Mouse (Mus musculus) mouse embryonic stem cell (cell line): ENCODE results near the gene Fyb2.

Experiments
- in situ Hi-C, 2 experiments: fragments of 300-500 bp; cut with MboI; formaldehyde crosslinking; loops; 1 replicate in 1 of 2; 3 replicates in 1 of 2; pipeline ENCODE4 v1.14.3; 2019 to 2020; ENCODE audit warnings: low sequenced_read_pairs in 2 of 2, low pct_unique_long_range_greater_than_20kb in 1 of 2, mixed read lengths in 1 of 2; ENCODE audit not compliant: unreplicated experiment in 1 of 2

Gene Fyb2

DNA sequence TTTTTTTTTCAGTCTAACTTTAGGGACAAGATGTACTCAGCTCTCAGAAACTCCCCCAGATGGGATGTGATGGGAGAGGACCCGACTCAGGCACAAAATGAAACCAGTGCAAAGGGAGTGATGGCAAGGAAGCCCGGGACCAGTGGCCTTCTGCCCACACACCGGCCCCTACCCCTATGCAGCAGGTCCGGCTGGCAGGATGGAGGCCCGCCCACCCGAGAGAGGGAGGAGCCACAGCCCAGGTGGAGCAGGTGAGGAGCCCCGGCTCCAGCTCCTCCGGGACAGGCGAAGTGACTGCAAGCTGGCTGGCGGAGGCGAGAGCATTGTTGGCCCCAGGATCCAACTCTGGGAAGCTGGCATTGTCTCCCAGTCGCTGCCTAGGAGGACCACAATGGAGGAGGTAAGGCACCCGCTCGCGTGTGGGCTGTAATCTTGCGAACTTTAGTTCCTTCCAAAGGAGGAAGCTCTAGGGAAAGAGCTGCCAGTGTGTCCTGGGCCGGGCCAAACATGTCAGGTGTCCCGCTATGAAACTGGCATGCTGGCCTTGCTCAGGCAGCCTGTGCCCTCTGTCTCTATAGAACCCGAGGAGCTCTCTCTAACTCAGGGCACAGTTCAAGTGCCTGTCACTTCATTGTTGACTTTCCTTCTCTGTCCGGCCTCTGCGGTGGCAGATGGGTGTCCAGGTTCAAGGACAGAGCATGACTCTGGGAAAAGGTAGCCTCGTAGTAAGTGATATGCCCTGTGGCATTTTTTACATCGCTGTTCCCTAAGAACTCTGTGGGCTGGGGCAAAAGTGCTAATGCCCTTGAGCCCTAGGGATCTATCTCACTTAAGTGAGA, at the start of gene Fyb2:
Gene Fyb2 (plus strand): TSS at position 166 of the 839 bp plus-strand sequence.
- in situ Hi-C loops, result loop anchor here (5.0 to 25.0 kb wide), 3 partner anchors 89 to 211 kb away; no protein-coding TSS in a partner anchor

DNA sequence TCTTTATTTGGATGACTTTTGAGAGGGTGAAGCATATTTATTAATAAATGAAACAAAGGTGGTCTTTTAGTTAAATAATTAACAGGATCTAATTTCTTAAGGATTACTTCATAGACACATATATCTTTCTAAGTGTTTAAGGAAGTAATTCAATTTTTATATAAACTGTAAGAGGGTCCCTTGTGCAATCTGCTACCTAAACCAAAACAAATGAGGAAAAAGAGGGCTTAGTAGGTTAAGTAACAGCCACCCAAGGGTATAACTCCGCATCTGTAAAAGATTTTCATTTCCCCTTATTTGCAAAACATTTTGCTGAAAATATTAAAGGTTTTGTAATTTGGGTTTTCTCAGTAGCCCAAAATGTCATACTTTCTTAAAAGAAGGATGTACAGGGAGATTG, 48.9 kb upstream of the Fyb2 start:
- in situ Hi-C loops, result no loop called here

DNA sequence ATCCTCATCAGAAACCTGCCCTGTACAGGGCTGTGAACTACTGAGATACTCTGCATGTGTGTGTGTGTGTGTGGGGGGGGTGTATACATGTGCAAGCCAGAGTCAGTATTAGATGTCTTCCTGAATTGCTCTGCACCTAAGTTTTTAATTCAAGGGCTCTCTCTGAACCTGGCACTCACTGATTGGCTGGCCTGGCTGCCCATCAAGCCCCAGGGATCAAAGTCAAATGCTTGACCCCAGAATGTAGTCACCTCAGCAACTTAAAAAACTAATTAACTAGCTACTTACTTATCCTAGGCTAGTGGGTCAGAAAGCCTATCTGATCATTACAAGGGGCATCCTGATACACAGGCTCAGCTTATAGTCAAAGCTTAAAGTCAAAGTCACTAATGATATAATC, 43.7 kb upstream of the Fyb2 start:
- in situ Hi-C loops, result no loop called here

DNA sequence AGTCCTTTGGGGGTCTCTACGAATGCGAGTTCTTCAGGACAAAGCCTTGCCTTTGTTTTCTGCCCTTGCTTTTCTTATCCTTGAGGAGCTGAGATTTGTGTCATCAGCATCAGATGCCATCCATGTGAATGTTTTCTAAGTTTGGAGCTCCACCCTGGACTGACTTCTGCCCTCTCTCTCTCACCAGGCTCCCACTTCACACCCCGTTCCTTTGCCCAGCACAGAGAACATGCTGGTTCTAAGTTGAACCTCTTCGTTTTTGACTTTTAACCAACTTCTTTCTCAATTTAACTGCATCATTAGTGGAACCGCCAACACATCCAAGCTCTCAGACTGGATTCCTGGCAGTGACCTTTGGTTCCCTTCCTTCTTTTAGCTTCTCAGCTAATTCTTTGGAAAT, 43.1 kb upstream of the Fyb2 start:
- in situ Hi-C loops, result no loop called here

DNA sequence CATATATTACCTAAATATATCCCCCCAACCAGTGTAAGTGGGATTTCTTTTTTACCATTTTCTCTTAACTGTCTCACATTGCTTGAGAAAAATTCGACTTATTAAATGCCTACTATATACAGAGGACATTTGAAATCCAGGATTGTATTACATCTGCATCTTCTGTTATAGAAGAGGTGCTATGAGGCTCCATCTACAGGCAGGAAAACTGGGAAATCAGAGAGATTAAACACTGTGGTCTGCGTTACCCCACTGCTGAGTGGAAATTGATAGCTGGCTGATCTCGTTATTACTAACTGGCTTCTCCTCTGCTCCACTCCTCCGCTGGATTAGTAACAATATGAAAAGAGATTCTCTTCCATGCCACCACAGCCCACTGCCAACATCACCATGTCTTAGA, 37.4 kb upstream of the Fyb2 start:
- in situ Hi-C loops, result loop anchor here in 1 of 2 experiments (25.0 kb wide), 1 partner anchor 364 kb away; no protein-coding TSS in a partner anchor

DNA sequence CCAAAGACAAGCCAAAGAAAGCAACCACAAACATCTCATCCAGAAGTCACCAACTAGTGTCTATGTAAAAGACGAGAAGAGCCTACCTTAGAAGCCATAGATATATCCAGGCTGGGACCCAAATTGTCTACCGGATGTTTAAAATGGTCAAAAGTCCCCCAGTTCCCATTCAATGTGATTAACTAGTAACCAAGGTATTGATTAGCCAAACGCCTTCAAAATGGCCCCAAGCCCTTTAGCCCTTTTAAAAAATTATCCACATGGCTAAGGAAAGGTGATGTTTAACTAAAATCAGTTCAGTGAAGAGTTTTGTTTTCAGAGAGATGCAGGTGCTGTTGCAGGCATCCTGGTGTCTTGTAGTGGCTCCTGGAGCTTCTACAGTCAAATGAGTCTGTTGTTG, 36.9 kb upstream of the Fyb2 start, which contains the start of gene C8a:
Gene C8a (minus strand): TSS at position 76 of the 400 bp plus-strand sequence.
- in situ Hi-C loops, result loop anchor here in 1 of 2 experiments (25.0 kb wide), 1 partner anchor 364 kb away; no protein-coding TSS in a partner anchor

DNA sequence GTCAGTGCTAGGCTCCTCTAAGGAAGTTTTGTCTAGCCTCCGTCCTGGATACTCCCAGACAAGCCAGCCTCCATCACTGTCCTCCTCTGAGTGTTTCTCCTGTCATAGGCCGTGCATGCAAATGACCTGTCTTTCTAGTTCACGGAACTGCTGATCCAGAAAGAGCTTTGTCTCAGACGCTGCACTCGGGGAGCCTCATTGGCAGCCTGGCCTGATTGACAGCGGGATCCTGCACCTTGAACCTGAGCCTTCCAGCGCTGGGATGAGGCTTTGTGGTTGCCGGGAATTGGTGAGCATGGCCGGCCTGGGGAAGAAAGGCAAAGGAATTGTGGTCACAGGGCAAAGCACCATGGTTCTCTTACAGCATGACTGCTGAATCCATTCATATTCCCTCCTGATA, 25.8 kb upstream of the Fyb2 start:
- in situ Hi-C loops, result loop anchor here in 1 of 2 experiments (25.0 kb wide), 1 partner anchor 375 kb away; no protein-coding TSS in a partner anchor

DNA sequence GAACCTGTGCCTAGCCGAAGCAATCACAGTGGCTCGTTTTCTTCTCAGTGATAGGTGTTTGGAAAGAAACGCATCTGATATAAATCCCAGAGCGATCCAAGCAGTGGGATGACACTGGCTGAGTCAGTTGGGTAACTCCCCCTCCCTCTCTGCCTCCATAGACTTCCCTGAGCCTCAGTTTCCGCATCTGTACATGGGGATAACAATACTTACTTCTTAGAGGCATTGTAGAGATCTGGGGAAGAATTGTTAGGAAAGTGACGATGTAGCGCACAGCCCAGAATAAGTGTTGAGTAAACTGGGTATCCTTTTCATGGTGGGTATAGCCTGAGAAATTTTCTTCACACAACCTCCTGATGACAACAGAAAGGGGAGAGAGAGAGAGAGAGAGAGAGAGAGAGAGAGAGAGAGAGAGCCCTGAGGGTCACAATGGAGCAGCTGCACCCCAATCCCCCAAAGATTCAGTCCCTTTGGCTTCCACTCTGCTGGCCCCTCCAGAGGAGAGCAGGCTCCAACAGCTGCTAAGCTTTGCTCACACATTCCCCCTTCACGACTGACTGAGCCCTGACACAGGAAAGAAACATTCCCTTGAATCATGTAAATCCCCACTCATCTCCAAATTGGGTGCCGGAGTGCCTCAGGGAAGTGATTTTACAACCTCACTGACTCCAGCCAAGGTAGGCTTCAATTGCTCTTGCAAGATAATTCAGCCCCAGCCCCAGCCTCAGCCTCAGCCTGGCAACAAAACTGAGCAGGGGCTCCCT, 24.6 kb upstream of the Fyb2 start:
- in situ Hi-C loops, result loop anchor here in 1 of 2 experiments (25.0 kb wide), 1 partner anchor 376 kb away; no protein-coding TSS in a partner anchor

DNA sequence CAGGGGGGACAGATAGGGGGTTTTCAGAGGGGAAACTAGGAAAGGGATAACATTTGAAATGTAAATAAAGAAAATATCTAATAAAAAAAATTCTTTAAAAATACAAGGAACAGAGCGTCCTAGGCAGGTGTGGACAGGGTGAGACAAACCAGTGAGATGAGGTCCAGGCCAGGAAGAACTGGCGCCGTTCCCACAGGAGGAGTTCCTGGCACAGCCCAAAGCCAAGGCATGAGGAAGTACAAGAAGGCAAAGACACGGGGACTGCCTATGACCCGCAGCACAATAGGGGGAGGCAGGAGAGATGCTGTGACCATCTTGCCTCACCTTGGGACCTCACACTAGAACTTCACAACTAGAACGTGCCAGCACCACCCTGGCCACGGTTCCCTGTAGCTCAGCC, 21.5 kb upstream of the Fyb2 start:
- in situ Hi-C loops, result loop anchor here in 1 of 2 experiments (10.0 to 25.0 kb wide), 2 partner anchors 157 to 379 kb away; no protein-coding TSS in a partner anchor

DNA sequence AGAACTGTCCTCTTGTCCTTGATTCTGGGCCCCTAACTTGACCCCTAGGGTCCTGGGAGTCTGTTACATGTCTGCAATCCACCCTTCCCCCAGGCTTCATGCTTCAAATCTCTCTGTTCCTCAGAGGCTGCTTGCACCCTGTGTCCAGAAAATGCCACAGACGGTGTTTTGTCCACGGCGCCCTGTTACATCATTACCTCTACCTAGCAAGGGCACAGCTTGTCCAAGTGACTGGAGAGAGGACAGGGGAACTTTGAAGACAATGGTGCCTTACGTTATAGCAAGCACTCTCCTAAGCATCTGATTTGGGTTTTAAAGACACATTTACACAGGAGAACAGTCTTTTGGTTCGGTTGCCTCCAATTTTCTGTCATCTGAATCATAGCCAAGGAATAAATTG, 19.7 kb upstream of the Fyb2 start:
- in situ Hi-C loops, result loop anchor here in 1 of 2 experiments (10.0 to 25.0 kb wide), 2 partner anchors 159 to 381 kb away; no protein-coding TSS in a partner anchor

DNA sequence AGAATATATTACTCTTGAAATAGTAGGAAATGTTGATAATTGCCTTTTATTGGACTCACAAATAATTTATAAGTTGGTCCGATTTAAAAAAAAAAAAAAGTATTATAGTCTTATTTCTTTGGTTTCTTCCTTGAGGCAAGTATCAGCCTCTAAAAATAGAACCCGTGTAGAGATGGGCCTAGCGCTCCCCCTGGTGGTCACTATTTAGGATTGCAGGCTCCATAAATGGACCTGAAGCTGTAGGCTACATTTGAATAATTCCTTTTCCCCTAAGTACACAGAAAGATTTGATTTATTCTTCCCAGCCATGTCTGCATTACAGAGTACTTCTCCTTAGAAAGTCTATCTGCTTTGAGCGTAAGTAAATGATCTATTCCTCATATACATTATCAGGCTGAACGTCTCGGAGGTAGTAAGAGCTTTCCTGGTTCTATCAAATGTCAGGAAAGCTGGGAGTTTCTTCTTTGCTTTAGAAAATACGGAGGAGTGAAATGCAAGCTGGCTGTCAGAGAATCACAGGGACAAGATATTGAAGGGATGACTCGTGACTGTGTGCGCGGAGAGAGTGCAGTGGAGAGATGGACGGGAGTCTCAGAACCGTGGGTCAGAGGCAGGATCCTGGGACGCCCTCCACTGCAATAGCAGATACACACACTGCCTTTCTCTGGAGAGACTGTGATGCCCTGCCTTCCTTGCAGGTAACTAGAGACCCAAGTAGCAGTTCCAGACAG, 19.1 kb upstream of the Fyb2 start:
- in situ Hi-C loops, result loop anchor here in 1 of 2 experiments (10.0 to 25.0 kb wide), 2 partner anchors 159 to 382 kb away; no protein-coding TSS in a partner anchor

DNA sequence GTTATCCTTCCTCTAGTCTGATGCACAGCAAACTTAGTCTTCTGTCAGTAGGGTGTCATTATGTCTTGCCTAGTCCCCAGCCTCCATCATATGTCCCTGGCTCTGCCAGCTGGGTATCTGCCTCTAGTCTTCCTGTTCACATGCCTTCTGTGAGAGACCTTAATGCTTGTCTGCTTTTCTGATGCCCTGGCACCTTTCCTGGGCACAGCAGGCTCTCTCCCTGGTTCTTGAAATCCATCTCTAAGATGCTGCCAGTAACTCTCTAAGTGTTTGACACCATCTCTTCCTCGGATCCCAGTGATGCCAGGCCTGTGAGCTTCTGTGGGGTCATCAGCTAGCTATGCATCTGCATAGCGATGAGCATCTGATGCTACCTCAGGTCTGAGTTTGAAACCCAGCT, 10.4 kb upstream of the Fyb2 start:
- in situ Hi-C loops, result loop anchor here in 1 of 2 experiments (25.0 kb wide), 1 partner anchor 109 kb away; no protein-coding TSS in a partner anchor

DNA sequence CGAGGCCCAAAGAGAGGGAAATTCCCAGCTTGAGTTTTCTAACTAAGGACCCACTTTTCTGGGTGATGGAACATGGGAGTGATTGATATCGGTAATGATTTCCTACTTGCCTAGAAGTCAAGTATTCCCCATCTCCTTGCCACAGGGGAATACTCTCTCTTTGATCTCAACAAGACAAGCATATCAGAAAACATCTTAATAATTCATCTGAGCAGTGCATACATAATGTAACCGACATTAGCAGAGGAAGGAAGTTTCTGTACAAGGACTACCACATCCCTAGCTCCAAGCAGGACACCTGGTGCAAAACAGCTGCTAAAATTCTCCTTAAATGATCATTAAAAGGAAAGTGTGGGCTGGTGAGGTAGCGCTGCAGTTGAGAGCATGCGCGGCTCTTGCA, 8.2 kb upstream of the Fyb2 start:
- in situ Hi-C loops, result loop anchor here in 1 of 2 experiments (25.0 kb wide), 1 partner anchor 107 kb away; no protein-coding TSS in a partner anchor

DNA sequence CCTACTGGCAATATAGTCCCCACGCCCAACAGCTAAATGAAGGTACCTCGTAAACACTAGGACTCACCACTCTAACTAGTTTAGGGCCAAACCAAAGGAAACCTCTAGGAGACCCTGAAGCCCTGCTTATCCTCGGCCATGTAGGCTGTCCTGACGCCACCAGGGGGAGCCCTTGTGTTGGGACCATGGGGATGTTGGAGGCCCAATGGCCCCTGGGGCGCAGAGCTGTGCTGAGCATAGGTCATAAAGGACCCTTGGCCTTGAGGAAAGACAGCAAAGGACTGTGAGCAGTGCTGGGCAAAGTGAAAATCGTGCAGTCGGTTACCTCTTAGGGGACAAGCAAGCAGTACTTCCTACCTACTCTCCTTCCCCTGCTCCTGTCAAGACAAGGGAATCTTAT, 1.6 kb upstream of the Fyb2 start:
- in situ Hi-C loops, result loop anchor here (5.0 to 25.0 kb wide), 3 partner anchors 91 to 213 kb away; no protein-coding TSS in a partner anchor

DNA sequence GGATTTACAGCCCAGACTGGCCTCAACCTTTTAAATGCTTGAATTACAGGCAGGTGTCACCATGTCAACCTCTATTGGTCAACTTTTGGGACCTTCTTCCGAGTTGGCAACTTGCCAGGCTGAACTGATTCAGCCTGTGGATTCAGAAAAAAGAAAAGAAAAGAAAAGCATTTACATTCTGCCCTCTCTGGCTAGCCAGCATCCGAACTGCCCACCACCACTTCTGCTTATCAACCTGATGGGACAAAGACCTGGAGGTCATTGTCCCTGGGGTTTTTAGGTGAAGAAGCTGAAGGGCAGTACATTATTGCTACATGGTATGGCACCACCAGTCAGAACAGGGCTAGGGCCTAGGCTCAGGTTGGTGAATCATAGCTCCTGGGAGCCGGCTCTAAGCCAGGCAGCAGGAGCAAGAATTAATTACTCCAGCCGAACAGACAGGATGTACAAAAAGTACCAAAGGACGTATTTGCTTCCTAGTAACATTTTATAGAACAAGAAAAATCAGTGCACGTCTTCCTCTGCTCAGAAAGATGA, 1.5 kb downstream of the Fyb2 start:
- in situ Hi-C loops, result loop anchor here (5.0 to 25.0 kb wide), 3 partner anchors 88 to 210 kb away; no protein-coding TSS in a partner anchor

DNA sequence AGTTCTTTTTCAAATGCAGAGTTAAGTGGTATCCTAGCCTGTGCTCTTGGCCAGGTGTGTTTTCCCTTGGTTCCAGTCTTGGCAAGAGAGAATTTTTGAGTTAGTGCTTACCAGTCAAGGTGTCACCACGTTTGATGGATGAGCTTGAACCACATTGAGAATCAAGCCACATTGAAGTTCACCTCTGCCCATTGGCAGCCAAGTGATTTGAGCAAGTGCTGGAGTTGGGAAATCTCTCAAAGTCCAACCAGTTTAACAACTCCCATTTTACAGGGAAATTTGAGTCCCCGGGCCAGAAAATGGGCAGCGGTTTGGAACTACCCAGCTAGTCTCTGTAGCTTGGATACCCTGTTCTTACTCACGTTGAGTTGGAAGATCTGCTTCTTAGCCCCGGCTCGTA, 4.8 kb downstream of the Fyb2 start:
- in situ Hi-C loops, result loop anchor here in 1 of 2 experiments (10.0 to 25.0 kb wide), 2 partner anchors 94 to 207 kb away; no protein-coding TSS in a partner anchor

DNA sequence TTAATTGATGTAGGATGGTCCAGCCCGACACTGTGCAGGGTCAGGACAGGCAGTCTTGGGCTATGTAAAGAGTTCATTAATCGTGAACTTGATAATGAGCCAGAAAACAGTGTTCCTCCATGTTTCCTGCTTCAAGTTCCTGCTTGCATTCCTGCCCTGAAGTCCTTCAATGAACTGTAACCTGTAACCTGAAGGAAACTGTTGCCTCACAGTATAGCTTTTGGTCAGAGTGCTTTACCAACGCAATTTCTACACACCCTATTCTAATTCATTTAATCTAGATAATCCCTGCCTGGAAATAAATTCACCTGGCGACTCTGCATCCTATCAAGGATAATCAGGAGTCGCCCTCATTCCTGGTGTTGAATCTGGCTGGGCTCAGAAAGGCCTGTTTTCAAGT, 12.1 kb downstream of the Fyb2 start:
- in situ Hi-C loops, result no loop called here

DNA sequence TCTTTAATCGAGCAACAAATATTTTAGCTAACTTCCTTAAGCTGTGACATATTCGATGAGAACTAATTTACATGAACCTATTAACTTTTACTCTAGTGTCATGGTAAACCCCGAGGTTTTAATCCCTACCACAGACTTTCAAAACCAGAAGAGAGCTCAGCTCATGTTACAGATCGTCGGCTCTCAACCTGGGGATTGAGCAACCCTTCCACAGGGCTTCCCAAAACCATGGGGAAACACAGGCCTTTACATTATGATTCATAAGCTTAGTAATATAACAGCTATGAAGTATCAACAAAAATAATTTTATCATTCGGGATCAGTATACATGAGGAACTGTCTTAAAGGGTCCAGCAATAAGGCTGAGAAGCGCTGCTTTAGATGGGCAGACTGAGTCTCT, 15.9 kb downstream of the Fyb2 start:
- in situ Hi-C loops, result no loop called here
